Mouse (Mus musculus): ENCODE data around the gene Cd163l1. TPM values are rescaled to one million over a fixed set of nuclear protein-coding genes. Genes with fewer than 3 reads are reported as not detected.

Cd163l1 gene
- polyA plus RNA-seq, 1 experiment: not detected

DNA sequence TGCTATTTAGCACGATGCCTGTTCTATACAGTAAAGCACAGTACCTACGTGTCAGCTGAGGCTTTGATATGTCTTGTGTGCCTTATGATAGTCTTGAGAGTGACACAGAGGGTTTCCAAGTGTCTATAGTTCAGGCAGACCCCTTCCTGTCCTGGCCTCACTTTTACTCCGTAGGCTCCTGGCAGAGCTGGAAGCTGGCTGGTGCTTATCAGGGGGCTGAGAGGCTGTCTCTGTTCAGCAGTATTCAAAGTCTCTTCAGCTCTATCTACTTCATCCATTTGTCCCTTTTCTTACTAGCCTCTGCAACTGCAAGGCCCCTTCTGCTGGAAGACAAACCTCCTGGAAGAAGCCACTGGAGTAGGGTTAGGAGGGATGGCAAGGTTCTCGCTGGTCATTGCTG is 17.0 kb upstream of the Cd163l1 start:
- TF ChIP-seq GATA1 (IDR thresholded peaks at IDR 0.05; ENCODE audit: low read length): no peak

- TF ChIP-seq GATA1 (IDR thresholded peaks at IDR 0.05; ENCODE audit: low read length): no peak
Measured at GRCm38 (mm10) chr7:140205864-140206263, 12.2 kb upstream of the Cd163l1 start, which contains the start of gene Olfr524. Gene Olfr524 (minus strand): TSS chr7:140205964.

GRCm38 (mm10) chr7:140206904-140207303 is 11.2 kb upstream of the Cd163l1 start:
- TF ChIP-seq GATA1 (IDR thresholded peaks at IDR 0.05; ENCODE audit: low read length): peak; percentile 13

GRCm38 (mm10) chr7:140208153-140208552 is 9.9 kb upstream of the Cd163l1 start:
- no peak for TF ChIP-seq GATA1 (IDR thresholded peaks at IDR 0.05; ENCODE audit: low read length)

DNA sequence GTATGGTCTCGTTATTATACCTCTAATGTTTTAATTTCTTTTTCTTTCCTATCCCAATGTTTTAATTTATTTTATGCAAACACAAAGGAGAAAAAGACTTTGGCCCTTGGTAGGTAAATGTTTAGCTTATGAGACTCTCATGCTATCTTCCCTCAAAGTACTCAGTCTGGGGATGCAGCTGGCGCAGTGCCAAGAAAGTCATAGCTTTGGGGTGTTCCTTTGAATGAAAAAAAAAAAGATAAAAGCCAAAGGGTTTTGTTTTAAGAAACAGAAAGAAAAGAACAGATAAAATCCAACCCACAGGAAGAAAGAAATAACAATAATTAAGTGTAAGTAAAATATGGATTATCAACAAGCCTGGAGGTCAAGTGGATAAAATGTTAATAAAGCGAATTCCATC is 9.4 kb upstream of the Cd163l1 start:
- TF ChIP-seq GATA1 (IDR thresholded peaks at IDR 0.05; ENCODE audit: low read length): no peak

- no peak for TF ChIP-seq GATA1 (IDR thresholded peaks at IDR 0.05; ENCODE audit: low read length)
Measured at GRCm38 (mm10) chr7:140213841-140214240, 4.2 kb upstream of the Cd163l1 start.

- TF ChIP-seq GATA1 (IDR thresholded peaks at IDR 0.05; ENCODE audit: low read length): no peak
Measured at GRCm38 (mm10) chr7:140219268-140219667, 1.2 kb downstream of the Cd163l1 start.

- TF ChIP-seq GATA1 (IDR thresholded peaks at IDR 0.05; ENCODE audit: low read length): no peak
Measured at GRCm38 (mm10) chr7:140220375-140220774, 2.3 kb downstream of the Cd163l1 start.

- TF ChIP-seq GATA1 (IDR thresholded peaks at IDR 0.05; ENCODE audit: low read length): no peak
Measured at GRCm38 (mm10) chr7:140224209-140224608, 6.1 kb downstream of the Cd163l1 start.

- TF ChIP-seq GATA1 (IDR thresholded peaks at IDR 0.05; ENCODE audit: low read length): no peak
Measured at GRCm38 (mm10) chr7:140228476-140228875, 10.4 kb downstream of the Cd163l1 start.

DNA sequence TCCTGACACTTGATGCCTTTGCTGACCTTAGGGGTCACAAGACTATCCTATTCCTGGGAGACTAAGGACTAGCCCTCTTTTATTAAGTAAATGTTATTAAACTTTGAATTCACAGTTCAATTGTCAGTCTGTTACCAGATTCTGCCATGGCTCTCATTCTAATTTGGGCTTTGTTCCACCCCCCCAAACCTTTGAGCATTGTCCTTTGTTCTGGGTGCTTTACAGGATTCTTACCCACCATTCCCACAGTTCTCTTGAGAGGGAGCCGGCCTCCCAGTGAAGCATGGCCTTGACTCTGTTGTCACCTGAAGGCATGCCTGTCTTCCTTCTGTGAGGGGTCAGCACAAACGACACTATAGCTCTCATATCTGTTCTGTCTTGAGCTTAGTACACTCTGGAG is 13.0 kb downstream of the Cd163l1 start:
- no peak for TF ChIP-seq GATA1 (IDR thresholded peaks at IDR 0.05; ENCODE audit: low read length)

- no peak for TF ChIP-seq GATA1 (IDR thresholded peaks at IDR 0.05; ENCODE audit: low read length)
Measured at GRCm38 (mm10) chr7:140233696-140234095, 15.6 kb downstream of the Cd163l1 start.

- no peak for TF ChIP-seq GATA1 (IDR thresholded peaks at IDR 0.05; ENCODE audit: low read length)
Measured at GRCm38 (mm10) chr7:140247216-140247615, 29.1 kb downstream of the Cd163l1 start, which contains the start of gene 5830411N06Rik. Gene 5830411N06Rik (plus strand): TSS chr7:140247284.

DNA sequence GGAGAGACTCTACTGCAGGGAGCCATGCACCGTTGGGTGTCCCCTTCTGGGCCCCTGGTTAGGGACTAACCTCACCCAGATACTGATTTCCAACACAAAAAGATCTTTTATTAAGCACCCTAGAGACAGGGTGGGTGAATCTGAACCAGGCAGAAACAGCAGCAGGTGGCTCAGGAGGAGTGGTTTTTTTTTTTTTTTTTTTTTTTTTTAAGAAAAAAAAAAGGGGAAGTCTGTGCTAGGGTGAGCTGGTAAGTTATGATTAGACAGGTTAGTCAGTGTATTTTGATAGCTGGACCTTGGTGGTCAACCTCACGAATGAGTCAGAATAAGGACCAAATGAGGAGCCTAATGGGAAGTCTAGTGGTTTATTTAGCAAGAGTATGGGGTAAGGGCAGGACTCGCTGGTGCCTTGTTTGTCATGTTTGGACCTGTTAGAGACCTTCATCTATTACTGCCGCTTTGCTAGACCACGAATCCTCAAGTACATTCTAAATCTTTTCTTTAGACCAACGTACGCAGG is 35.8 kb downstream of the Cd163l1 start:
- no peak for TF ChIP-seq GATA1 (IDR thresholded peaks at IDR 0.05; ENCODE audit: low read length)

Other genes with a start within 250 kb of the Cd163l1 start
- not detected in 2 replicates for gene 6430531B16Rik, start 239.5 kb upstream of the Cd163l1 start, polyA plus RNA-seq (2012)
- 0.03 and 0.04 TPM in 2 replicates for gene Adam8, start 225.7 kb upstream of the Cd163l1 start, polyA plus RNA-seq (2012)
- 22.3 and 25.3 TPM in 2 replicates for gene Zfp511, start 181.9 kb upstream of the Cd163l1 start, polyA plus RNA-seq (2012)
- 6.8 and 9.4 TPM in 2 replicates for gene Tubgcp2, start 181.6 kb upstream of the Cd163l1 start, polyA plus RNA-seq (2012)
- not detected in 2 replicates for gene Msx3, start 169.2 kb upstream of the Cd163l1 start, polyA plus RNA-seq (2012)
- gene Caly, start 135.7 kb upstream of the Cd163l1 start, polyA plus RNA-seq (2012): not detected in 2 replicates
- gene Prap1, start 124.9 kb upstream of the Cd163l1 start, polyA plus RNA-seq (2012): not detected in 2 replicates
- gene Fuom, start 115.8 kb upstream of the Cd163l1 start, polyA plus RNA-seq (2012): 0.23 TPM in 1 of 2 replicates, not detected in the other
- gene Paox, start 102.5 kb upstream of the Cd163l1 start, polyA plus RNA-seq (2012): 1.8 and 5.9 TPM in 2 replicates
- gene Echs1, start 101.8 kb upstream of the Cd163l1 start, polyA plus RNA-seq (2012): 3.0 and 10.6 TPM in 2 replicates
- 10.4 and 13.4 TPM in 2 replicates for gene Mtg1, start 80.7 kb upstream of the Cd163l1 start, polyA plus RNA-seq (2012)
- gene Sprn, start 63.4 kb upstream of the Cd163l1 start, polyA plus RNA-seq (2012): not detected in 2 replicates
- not detected in 2 replicates for gene Olfr522, start 53.5 kb upstream of the Cd163l1 start, polyA plus RNA-seq (2012)
- not detected in 2 replicates for gene Olfr523, start 45.0 kb upstream of the Cd163l1 start, polyA plus RNA-seq (2012)
- not detected in 2 replicates for gene Olfr524, start 12.3 kb upstream of the Cd163l1 start, polyA plus RNA-seq (2012)
- not detected in 2 replicates for gene 5830411N06Rik, start 29.0 kb downstream of the Cd163l1 start, polyA plus RNA-seq (2012)
- not detected in 2 replicates for gene Olfr525, start 102.6 kb downstream of the Cd163l1 start, polyA plus RNA-seq (2012)
- not detected in 2 replicates for gene Olfr527, start 115.8 kb downstream of the Cd163l1 start, polyA plus RNA-seq (2012)
- not detected in 2 replicates for gene Olfr60, start 143.4 kb downstream of the Cd163l1 start, polyA plus RNA-seq (2012)
- not detected in 2 replicates for gene Olfr530, start 158.1 kb downstream of the Cd163l1 start, polyA plus RNA-seq (2012)
- not detected in 2 replicates for gene Olfr531, start 184.7 kb downstream of the Cd163l1 start, polyA plus RNA-seq (2012)
- not detected in 2 replicates for gene Olfr532, start 203.4 kb downstream of the Cd163l1 start, polyA plus RNA-seq (2012)
- gene Olfr533, start 245.1 kb downstream of the Cd163l1 start, polyA plus RNA-seq (2012): not detected in 2 replicates